Mouse (Mus musculus) liver, adult 2 months (tissue): Measurements from ENCODE around the gene C1ra.

Source experiments
- CTCF ChIP-seq: fragments of 200-500 bp; IDR thresholded peaks from 2 replicates; pipeline ENCODE4 v1.5.1; 2011; ENCODE audit warnings: low read depth, low read length, control low read depth
- POLR2A ChIP-seq: fragments of 200-500 bp; IDR thresholded peaks from 2 replicates; pipeline ENCODE4 v1.6.1; 2011; ENCODE audit warnings: low read length, control low read depth; ENCODE audit not compliant: insufficient read depth; ENCODE audit errors: extremely low read depth

GRCm38 (mm10) chr6:124479573-124479930 lies 32.7 kb upstream of the C1ra start:
- TF ChIP-seq CTCF (no peak), POLR2A (no peak)
